Mouse (Mus musculus): Measurements from ENCODE around the gene Tmem229b. TPM values are rescaled to one million over a fixed set of nuclear protein-coding genes. Genes with fewer than 3 reads are reported as not detected.
A peak's percentile ranks its signal among the peaks of the same experiment; 100 is the strongest.

Tmem229b gene
- total RNA-seq, 2 experiments from 2014 or later, result 12.9 to 13.4 TPM

DNA sequence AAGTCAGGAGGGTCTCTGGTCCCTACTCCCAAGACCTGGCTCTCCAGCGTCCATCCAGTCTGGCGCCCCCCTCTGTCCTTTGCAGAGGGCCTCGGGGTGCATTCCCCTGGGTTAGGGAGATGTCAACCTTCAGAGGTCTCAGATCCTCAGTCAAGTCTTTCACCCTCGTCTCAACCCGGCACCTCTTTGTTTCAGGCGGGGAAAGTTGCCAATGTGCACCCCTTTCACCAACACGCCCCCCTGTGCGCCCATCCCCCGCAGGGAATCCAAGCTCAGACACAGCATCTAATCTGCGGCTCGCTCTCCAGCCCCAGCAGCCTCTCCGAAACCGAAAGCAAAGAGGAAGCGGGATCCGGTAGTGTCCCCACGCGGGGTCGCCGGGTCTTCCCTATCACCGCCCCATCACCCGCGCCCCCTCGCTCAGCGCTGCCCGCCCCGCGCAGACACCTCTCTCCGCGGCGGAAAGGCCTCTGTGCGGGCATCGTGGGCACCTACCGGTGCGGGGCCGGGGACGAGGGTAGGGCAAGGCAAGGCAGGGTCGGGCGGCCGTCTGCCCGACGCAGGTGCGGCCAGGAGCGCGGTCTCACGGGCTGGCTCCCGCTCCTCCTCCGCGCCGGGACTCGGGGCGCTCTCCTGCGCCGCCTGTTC is 825 bp downstream of the Tmem229b start:
- peak; percentile 68 for DNase-seq

DNA sequence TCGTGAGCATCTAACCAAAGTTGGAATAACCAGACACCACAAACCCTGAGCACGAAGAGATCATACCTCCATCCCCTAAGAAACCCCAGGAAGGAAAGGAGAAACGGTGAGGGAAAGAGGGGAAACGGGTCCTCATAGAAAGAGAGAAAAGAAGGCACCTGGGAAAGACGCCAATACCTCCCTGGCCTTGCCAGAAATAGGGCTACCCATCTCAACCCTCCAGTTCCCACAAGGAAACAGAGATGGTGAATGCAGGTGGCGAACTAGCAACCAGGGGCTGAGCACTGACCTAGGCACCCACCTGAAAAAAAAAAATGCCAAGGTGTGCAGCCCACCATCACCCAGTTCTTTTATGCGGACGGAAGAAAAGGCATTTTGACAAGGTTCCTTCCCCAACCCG is 1.4 kb downstream of the Tmem229b start:
- DNase-seq, result no peak

DNA sequence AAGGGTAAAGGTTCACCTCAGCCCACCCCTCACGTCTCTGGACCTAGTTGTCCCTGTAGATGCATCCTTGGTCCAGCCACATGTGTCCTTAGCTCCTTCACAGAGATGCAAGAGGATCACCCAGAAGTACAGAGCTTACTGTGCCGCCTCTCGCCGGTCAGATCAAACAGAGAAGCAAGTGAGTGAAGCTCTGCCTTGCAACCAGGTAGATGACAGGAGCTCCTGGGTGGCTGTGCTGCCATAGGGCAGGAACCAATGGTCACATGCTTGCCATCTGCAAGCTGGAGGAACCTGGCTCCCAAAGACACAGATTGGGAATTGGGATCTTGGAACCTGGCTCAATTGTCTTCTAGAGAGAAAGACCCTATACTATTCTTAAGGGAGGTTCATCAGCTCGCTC is 2.0 kb downstream of the Tmem229b start:
- DNase-seq, result no peak

DNA sequence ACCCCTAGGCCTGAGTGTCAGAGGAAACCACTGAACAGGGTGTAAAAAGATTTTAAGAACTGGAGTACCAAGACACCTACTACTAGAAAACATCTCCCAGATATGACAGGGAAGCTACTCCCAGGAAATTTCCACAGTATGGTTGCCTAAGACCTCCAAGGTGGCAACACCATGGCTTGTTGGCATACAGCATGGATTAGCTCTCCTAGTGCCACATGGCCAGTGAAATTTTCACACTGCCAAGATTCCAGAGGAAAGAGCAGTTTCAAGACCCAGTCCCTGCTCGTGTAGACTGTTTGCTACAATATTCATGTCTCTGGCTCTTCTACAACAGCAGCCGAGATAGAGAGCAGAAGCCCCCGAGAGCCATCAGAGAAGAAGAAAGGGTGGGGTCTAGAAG is 4.4 kb downstream of the Tmem229b start:
- DNase-seq, result no peak

DNA sequence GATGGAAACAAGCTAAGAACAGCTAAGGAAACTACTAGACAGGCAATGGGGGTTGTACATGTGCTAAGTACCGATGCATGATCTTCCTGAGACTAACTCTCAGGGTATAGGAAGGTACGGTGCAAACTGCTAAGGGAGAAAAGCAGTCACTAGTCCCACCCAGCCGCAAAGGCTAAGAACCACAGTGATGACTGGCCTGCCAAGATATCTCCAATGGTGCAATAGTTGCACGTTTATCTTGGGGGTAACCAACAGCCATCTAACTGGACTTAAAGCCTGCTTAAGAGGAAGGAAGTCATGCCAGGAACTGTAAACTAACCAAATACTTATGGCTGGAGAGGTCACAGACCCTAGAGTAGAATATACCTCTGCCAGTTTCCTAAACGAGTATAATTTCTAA is 5.0 kb downstream of the Tmem229b start:
- DNase-seq, result no peak

DNA sequence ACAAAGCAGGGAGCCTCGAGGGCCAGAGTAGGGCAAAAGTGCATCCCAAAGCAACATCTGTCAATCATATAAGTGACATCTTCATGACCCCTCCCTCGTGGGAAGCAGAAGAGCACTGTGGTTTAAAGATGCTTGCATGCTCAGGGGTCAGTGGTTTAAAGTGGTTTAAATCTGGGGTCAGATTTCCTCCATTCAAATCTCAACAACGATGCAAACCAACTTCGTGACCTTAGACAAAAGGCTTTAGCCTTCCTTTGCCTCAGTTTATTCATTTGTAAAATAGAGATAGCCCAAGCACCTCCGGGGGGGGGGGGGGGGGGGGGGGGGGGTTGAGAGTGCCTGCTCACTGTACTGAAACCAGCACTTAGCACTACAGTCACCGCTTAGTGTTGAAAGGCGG is 10.7 kb downstream of the Tmem229b start:
- no peak for DNase-seq

DNA sequence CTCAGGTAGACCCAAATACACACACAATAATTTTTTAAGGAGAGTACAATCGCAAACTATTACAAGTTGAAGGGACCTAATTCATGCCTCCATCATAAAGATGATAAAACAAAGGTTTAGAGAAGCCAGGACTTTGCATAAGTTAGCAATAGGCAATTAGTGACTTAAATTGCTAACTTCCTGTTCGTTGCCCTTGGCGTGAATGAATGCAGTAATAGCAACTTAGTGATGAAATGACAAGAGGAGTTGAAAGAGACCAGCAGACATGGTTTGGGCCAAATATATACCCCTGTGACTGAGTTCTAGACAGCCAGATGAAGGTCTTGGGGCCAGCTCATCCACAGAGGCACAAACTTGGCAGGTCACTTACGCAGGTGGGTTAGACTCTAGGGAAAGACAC is 11.2 kb downstream of the Tmem229b start:
- no peak for DNase-seq

DNA sequence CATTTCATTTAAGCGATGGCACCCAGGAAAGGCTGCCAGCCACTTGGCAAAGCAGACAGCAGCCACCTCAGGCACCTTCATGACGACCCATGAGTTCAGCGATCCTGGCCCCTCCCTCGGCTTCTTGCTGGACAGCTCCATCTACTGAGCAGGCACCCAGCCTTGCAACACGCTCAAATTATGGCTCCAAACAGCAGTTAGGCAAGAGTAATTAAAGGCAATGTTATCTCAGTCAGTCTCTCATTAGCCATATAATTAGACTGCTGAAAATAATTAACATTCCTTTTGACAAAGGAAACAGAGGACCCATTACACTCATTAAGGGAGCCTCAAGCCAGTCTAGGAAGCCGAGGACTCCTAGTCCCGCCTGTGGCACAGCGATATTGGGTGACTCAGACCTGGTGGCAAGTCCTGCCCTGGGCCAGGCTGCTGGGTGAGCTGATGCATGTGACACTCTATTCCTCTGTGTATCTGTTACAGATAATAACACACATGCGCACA is 19.8 kb downstream of the Tmem229b start:
- no peak for DNase-seq

DNA sequence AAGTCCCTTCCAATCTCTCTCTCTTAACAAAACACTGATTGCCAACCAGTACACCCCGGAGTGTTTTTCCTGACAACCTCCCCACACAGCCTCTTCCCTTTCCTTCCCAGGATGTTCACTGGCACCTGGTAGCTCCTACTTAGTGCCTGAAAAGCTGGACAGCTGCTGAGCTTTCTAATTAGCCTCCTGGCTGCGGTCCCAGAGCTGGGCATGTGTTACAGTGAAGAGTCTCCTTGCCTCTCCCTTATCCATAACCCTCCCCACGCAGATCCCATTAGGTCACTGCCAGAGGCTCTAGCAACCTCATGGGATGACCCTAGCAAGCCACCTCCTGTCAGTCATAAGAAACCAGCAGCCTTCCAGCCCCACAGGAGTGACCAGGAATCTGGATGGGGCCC is 23.4 kb downstream of the Tmem229b start:
- DNase-seq, result peak; percentile 51

DNA sequence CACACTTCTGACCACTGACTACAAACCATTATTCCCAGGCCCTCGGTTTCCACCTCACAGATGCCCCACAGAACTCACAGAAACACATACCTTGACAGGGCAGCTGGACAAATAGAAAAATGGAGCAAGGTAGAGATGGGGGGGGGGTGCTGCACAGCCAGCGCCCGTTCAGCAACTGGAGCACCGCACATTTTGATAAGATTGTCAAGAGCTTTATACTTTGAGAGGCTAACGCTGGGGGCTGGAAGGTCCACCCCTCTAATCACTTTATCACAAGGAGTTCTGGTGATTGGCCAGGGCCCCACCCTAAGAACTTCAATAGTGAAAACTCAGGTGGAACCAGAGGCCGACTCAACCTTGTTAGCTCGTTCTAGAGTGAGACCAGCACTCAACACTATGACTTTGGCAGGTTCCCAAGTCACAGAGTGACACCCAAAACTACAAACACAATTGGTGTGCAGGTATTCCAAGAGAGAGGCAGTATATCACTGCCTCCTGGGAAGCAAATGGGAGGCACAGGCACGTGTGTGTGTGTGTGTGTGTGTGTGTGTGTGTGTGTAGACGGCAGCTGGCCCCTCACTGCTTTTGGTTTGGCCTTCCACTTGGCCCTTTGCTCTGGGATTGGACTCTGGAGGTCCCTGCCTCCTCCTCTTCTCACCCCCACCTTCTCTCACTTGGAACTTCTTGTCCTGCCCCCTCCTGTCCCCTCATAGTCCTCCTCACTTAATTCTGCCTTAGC is 24.0 kb downstream of the Tmem229b start:
- no peak for DNase-seq

DNA sequence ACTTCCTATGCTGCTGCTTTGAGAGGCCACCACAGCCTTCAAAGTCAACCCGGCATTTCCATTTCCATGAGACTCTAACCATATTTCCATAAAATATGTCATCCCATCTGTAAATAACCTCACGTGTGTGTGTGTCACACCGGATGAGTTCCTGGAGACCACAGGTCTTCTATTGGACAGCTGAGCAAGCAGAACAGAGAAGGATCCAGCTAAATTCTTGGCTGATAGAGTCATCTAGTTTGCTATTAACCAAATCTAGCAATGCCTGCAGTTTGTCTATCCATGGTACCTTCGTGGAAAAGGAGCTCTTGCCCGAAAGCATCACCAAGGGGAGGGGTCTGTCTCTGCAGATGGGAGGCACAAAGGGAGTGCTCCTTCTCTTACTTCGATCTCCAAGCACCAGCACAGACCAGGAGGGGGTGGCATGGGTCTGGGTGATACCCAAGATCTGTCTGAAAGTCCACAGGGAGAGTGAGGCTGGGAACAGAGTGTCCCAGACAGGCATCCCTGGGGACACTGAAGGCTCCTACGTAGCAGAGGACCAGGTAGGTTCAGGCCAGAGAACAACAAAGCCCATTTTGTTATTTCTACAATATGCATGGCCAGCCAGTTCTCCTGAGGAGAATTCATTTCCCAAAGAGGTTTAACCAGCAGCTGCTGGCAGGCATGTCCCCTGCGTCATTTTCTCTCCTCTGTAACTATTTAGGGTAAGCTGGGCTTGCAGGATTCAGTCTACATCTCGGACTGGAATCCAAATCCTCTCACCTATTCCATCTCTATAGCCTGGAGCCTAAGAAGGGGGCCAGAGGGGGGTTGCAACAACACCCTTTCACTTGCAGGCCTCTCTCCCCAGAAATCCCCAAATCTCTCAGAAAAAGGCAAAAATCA is 25.2 kb downstream of the Tmem229b start:
- DNase-seq, result no peak

DNA sequence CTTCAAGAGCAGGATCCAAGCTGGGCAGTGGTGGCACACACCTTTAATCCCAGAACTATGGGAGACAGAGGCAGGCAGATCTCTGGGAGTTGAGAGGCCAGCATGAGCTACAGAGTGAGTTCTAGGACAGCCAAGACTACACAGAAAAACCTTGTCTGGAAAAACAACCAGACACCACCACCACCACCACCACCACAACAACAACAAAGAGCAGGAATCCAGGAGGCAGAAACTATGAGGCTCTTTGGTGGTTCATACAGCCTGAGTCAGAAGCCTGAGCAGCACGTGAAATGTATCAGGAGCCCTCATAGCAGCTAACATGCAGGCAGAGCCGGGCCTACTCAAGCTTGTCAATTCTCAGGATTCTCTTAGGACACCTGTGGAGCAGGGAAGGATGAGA is 26.3 kb downstream of the Tmem229b start:
- no peak for DNase-seq

DNA sequence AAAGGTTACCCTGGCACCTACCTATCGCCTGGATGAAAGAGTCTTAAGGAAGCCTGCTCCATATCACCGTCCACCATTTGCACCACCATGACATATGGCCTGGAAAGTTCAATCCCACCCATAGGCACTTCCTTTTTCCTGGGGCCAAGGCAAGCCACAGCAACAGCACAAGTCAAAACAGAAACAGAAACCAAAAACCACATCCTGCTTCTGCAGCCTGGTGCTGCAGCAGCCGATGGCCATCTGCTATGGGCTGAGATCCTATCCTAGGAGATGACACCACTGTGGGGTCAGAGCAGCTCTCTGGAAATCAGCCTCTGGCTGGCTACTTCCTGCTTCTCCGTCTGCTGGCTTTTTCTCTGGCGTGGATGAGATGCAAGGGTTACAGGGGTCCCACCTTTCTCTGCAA is 26.7 kb downstream of the Tmem229b start:
- no peak for DNase-seq

DNA sequence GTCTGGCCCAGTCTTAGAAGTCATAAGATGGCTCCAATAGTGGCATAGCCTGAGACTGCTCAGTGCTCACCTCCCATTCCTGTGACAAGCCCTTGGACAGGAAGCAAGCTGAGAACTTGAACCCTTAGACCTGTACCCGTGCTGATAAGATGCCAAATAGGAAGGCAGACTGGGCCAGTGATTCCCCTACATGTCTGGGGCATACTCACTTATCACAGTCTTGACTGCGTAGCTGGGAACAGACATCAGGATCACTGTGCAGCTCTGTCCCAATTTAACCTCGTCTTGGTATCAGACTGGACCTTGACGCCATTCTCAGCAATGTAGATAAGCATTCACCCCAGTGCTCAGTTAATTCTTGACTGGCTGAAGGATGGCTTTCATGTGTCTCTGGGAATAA is 29.9 kb downstream of the Tmem229b start:
- no peak for DNase-seq

DNA sequence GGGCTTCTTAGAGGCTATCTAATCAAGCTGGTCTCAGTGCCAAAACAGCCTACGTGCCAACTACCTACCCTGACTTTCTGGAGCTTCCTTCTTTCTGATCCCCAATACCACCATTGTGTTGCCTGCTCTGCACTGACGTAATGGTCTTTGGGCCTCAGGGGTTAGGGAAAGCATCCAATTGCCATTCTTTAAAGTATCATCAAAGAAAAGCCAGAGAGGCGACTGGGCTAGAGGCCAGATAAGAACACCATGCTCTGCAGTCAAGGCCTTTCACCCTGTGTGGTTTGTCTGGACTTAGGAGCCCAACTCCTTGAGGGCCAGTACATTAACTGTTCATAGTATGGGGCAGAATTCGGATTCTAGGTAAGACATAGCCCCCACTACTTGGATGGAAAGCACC is 30.3 kb downstream of the Tmem229b start:
- peak; percentile 39 for DNase-seq

DNA sequence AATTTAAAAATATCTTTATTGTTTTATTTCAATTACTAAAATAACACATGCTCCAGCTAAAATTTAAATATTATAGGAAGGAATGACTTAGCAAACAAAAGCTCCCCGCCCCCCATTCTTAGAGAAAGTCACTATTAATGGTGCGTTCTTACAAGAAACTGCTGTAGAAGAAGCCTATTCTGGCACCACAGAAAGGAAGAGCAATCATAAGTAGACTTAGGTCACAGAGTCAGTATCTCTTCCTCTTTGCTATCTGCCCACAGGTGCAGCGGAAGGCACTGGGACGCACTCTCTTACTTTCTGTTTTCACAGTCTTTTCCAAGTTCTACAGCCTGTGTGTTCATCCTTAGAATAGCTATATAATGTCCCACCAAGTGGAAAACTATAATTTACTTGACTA is 31.6 kb downstream of the Tmem229b start:
- DNase-seq, result no peak

DNA sequence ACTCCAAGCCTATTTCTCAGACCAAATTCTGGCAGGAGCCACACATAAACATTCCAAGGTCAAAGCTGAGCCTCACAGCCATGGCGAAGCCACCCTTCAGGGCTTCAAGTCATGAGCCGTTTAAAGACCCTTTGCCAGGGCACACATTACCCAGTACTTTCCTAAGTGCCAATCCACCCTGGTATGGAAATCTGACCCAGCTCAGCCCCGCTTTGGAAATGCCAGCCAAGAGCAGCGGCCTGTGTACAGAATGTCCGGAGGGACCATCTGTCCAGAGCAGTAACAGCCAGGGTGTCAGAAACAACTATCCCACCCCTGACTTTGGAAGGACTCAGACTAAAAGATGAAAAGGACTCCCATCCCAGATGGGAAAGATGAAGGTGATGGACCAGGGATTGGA is 32.7 kb downstream of the Tmem229b start:
- no peak for DNase-seq

DNA sequence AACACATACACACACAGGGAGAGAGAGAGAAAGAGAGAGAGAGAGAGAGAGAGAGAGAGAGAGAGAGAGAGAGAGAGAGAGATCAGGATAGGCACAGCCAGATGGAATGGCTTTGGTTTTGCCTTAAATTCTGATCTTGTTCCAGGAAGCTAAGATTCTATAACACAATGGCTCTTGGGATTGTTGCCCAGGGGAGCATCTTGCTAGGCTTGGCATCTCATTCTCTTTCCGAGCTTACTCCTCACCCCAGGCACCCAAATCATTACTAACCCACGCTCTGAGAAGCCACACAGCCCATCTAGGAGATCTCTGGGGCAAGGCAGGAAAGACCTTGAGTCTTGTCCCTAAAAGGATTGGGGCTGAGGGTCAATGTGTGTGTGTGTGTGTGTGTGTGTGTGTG is 33.6 kb downstream of the Tmem229b start:
- no peak for DNase-seq

DNA sequence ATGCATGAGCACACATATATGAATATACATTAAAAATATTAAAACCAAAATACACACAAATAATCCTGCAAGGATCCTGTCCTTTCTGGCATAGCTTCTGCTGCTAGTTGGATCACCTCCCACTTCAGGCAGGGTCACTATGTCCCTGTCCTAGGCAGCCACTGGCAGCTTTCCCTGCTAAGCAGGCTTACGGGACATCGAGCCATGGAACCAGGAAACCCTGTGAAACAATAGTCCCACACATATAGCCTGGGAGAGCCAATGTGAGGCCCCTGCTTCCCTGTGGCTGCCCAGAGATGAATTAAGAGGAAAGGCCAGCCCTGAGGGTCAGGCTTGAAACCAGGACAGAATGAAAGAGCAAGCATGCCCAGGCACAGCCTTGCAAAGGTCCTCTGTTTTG is 35.8 kb downstream of the Tmem229b start:
- peak; percentile 68 for DNase-seq

DNA sequence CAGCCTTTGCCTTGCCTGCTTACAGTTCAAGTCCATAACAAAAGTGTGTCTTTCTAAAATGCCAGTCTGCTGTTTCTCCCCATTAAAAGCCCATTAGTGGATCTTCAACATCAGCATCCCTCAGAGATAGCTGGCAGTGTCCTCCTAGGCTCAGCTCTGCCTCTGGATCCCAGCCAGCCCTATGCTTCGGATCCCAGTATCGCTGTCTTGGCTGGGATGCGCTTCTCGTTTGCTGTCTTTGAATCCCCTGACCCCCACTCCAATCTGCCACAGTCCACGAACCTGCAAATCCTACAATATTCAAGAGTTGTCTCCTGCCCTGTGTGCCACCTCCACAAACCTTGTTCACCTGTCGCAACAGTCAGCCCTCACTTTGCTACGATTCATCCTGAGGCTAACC is 36.7 kb downstream of the Tmem229b start:
- DNase-seq, result no peak

DNA sequence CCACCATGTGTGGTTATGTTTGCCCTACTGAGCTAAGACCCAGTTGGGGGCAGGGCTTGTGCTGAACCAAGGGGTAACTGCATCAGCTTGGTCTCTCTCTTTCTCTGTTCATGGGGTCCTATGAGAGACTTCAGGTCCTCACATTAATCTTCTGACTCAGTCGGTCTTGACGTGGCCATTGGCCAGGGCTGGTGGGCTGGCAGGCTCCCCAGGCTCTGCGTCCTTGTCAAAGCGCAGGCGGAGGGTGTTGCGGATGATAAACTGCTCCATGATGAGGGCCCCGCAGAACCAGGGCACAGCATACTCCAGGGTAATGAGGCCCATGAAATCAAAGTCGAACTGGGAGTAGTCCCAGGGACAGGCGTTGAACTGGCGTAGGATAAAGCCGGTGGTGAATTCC is 42.9 kb downstream of the Tmem229b start:
- DNase-seq, result peak; percentile 68

DNA sequence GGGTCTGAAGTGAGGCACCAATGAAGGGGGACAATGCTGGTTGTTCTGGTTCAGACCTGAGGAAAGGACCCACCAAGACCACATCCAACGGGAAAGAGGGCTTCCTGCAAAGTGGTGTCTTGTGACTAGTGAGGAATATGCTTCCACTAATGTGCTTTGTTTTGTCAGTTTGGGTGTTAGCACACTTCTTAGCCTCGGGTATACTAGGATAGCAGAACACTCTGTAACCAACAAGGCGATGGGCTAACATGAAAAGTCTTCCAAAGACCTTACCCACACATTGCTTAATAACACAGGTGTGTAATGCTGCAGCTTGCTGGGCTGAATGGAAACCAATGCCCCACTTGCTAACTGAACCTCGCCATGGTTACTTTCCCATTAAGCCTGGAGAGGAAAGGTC is 51.0 kb downstream of the Tmem229b start:
- no peak for DNase-seq

DNA sequence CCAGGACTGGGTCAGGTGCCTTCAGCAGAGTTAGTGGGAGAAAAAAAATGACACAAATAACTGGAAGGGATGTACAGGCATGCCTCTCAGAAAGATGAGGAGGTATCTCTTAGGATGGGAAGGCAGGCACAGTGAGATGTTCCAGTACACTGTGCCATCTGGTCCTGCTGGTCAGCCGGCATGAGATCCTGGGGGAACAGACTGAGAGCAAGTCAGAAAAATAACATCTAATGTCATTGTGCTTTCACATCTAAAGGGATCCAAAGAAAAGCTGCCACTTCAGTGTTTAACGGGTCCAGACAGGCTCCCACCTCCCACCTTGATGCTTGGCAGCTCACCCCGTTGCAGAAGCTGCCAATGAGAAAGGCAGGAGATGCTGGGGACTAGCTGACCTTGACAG is 54.9 kb downstream of the Tmem229b start:
- DNase-seq, result no peak

Measured in adrenal gland, postnatal 10 days (tissue).